Mouse (Mus musculus) lung, adult 2 months (tissue): ENCODE data around the gene Ptges2. TPM values are rescaled to one million over a fixed set of nuclear protein-coding genes. Genes with fewer than 3 reads are reported as not detected.

Experiments
- DNase-seq: peaks from one replicate; pipeline ENCODE4 v3.0.0; 2022
- H3K4me1 ChIP-seq: fragments of 200-500 bp; 2 replicates; pipeline ENCODE4 v1.6.1; 2011; ENCODE audit warnings: low read length; ENCODE audit not compliant: control insufficient read depth, insufficient read depth
- H3K4me3 ChIP-seq: fragments of 200-500 bp; replicated peaks from 2 replicates; pipeline ENCODE3; 2011; ENCODE audit warnings: low read depth, mild to moderate bottlenecking, control low read depth, low read length; ENCODE audit errors: extremely low read depth
- CTCF ChIP-seq: fragments of 200-500 bp; IDR thresholded peaks from 2 replicates; pipeline ENCODE4 v1.5.1; 2011; ENCODE audit warnings: mild to moderate bottlenecking, low read length, control low read depth; ENCODE audit not compliant: insufficient read depth
- POLR2A ChIP-seq: fragments of 200-500 bp; IDR thresholded peaks from 2 replicates; pipeline ENCODE4 v1.6.1; 2011; ENCODE audit warnings: low read depth, mild to moderate bottlenecking, control low read depth, low read length, borderline replicate concordance; ENCODE audit errors: extremely low read depth
- WGBS: fragments of 180-500 bp; shearing (Covaris S2); methylation state at CpG from one replicate; pipeline ENCODE4 v1.1.7; 2018; 5-methylcytosine and 5-hydroxymethylcytosine counted together
- polyA plus RNA-seq: library from polyadenylated mRNA; depleted of rRNA; stranded (reverse); fragments of >200 nt; gene quantifications from 2 replicates; pipeline ENCODE4 v1.2.3, GENCODE M21; 2012; rRNA removed

Ptges2 gene
- polyA plus RNA-seq, result 14.7 and 23.8 TPM in 2 replicates

GRCm38 (mm10) chr2:32395484-32395945 is at the start of gene Ptges2:
Gene Ptges2, plus strand, starts transcription at chr2:32395896.
- WGBS, result under 1% methylated on average over 31 of the region's 31 CpGs
- peak within 1 kb of the TSS; percentile 63 for H3K4me3 ChIP-seq
- peak; percentile 97 for DNase-seq
- TF ChIP-seq CTCF (no peak), POLR2A (peak; percentile 75; the same call in 1 of the 2 replicates)
- peaks cover 5% of the 10 kb centered on the region for H3K4me1 ChIP-seq

GRCm38 (mm10) chr2:32347019-32347418 is 48.7 kb upstream of the Ptges2 start:
- TF ChIP-seq POLR2A (no peak), CTCF (no peak)
- DNase-seq, result no peak
- 69% methylated on average over 6 of the region's 6 CpGs for WGBS

GRCm38 (mm10) chr2:32348311-32348710 is 47.4 kb upstream of the Ptges2 start:
- no peak overlapping the region for H3K4me3 ChIP-seq
- 87% methylated on average over 11 of the region's 11 CpGs for WGBS

More at GRCm38 (mm10) chr2:32347019-32347418, 48.7 kb upstream of the Ptges2 start:
- H3K4me1 ChIP-seq, result peaks cover 2% of the 10 kb centered on the region; the same call in 1 of the 2 replicates
- no peak overlapping the region for H3K4me3 ChIP-seq

GRCm38 (mm10) chr2:32349625-32350255 is 46.0 kb upstream of the Ptges2 start:
- Histone ChIP-seq H3K4me1 (peaks cover 2% of the 10 kb centered on the region; the same call in 1 of the 2 replicates), H3K4me3 (no peak overlapping the region)
- no peak for DNase-seq
- 58% methylated on average over 8 of the region's 8 CpGs for WGBS
- TF ChIP-seq POLR2A (no peak), CTCF (no peak)

More at GRCm38 (mm10) chr2:32348311-32348710, 47.4 kb upstream of the Ptges2 start:
- no peak for DNase-seq
- peaks cover 2% of the 10 kb centered on the region; the same call in 1 of the 2 replicates for H3K4me1 ChIP-seq
- TF ChIP-seq POLR2A, result no peak
- no peak for TF ChIP-seq CTCF

GRCm38 (mm10) chr2:32350471-32351051 is 45.1 kb upstream of the Ptges2 start:
- H3K4me1 ChIP-seq, result peaks cover 2% of the 10 kb centered on the region; the same call in 1 of the 2 replicates
- no peak for DNase-seq
- H3K4me3 ChIP-seq, result no peak overlapping the region
- TF ChIP-seq POLR2A, result no peak
- TF ChIP-seq CTCF, result no peak
- WGBS, result 48% methylated on average over 13 of the region's 13 CpGs

- peaks cover 2% of the 10 kb centered on the region; the same call in 1 of the 2 replicates for H3K4me1 ChIP-seq
- no peak overlapping the region for H3K4me3 ChIP-seq
- TF ChIP-seq CTCF (no peak), POLR2A (no peak)
- WGBS, result 50% methylated on average over 9 of the region's 9 CpGs
- no peak for DNase-seq
Measured at GRCm38 (mm10) chr2:32351471-32351961, 44.2 kb upstream of the Ptges2 start.

DNA sequence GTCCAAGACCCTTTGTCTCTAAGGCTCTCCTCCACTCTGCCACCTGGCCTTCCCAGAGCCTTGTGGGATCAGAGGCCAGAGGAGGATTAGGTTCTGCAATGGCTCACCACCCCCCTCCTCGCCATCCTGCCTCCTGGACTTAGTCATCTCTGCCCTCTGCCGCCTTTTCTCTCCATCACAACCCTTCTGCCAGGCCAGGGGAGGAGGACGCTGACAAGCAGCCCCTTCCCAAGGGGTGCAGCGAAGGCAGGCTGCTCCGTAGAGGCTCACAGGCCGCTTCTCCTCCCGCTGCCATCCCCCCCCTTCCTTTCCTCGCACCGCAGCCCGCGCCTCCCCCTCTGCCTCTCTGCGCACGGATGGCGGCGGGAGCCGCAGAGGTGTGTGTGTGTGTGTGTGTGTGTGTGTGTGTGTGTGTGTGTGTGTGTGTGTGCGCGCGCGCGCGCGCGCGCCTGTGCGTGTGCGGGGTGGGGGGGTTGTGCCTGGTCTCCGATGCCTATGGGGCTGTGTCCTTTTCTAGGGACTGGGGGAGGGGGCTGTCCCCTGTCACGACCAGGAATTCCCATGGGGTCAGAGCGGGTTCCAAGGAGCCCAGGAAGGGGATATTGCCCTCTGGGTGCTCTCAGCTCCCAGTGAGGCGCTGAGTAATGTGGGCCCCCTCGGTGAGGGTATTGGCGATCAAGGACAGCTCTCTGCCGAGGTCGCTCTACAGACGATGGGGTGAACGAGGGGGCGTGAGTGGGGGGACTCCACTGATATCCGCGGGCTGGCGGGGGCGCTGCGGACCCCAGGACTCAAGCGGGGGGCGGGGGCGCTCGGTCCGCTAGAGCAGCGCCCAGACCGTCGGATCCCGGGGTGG is 43.3 kb upstream of the Ptges2 start, which contains the start of gene Ciz1:
TSS of gene Ciz1 (plus strand) at position 177 of the 856 bp plus-strand sequence.
- TF ChIP-seq CTCF (no peak), POLR2A (no peak)
- 1% methylated on average over 40 of the region's 52 CpGs for WGBS
- Histone ChIP-seq H3K4me1 (peaks cover 2% of the 10 kb centered on the region; the same call in 1 of the 2 replicates), H3K4me3 (peak within 1 kb of the TSS; percentile 62)
- DNase-seq, result no peak

DNA sequence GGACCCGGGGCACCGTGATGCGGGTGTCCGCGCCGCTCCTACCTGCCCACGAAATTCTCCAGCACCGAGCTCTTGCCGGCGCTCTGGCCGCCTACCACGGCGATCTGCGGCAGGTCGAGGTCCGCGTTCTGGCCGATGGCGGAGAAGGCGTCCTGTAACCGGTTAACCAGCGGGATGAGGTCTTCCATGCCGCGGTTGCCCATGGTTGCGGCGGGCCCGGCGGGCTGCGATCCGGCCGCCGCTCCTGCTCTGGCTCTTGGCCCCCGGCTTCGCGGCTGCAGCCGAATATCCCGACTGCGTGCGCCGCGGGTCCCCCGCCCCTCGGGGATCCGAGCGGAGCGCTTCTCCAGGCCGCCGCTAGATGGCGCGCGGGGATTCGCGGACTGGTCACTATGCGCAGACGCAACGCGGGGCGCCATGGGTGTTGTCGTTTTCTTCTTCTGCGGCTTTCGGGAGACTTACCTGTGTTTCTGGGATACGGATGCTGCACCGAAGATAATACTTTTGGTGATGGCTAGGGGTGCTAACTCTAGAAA is 42.6 kb upstream of the Ptges2 start, which contains the start of gene Dnm1:
TSS of gene Dnm1 (minus strand) at position 332 of the 536 bp plus-strand sequence.
- TF ChIP-seq POLR2A (no peak), CTCF (peak; percentile 58)
- Histone ChIP-seq H3K4me1 (peaks cover 2% of the 10 kb centered on the region; the same call in 1 of the 2 replicates), H3K4me3 (peak within 1 kb of the TSS; percentile 62)
- DNase-seq, result peak; percentile 92
- under 1% methylated on average over 63 of the region's 63 CpGs for WGBS
